Mouse (Mus musculus): ENCODE data around the gene Klk12.

Klk12 gene

DNA sequence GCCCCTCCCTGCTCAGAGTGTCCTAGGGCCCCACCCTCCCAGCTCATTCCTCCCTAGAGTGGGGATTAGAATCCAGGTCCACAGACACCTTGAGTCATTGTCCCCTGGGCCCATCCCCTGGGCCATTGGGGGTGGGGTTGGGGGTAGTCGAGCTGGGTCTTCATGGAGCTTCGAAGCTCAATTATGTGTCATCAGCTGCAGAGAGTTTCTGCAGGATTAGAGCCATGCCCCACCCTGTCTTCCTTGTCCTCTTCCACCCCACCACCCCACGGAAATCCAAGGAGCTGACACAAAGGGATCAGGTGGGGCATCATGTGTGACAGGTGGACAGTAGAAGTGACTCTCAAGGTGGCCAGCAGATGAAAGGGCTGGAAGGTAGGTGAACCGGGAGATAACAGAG is at the start of gene Klk12:
Klk12 (plus strand) TSS at position 301 of the 400 bp plus-strand sequence.
- DNase-seq (ENCODE audit: low spot score), result no peak

DNA sequence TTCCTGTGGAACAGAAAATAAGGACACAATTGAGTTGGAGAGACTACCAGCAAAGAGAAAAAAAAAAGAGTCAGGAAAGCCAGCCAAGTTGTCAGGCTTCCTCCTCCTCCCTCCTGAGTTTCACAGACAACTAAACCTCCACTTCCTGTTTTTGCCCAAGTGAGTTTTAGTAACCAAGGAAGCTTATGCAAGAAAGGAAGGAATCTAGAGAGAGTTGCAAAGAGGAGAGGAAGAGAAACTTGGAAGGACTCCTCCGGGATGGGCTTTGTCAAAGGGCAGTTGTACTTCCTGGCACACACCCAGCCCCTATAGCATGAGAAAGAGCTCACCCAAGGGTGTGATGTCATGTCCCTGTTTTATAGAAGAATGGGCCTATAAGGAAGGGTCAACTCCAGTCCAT is 20.9 kb upstream of the Klk12 start:
- peak; percentile 16 for DNase-seq (ENCODE audit: low spot score)

DNA sequence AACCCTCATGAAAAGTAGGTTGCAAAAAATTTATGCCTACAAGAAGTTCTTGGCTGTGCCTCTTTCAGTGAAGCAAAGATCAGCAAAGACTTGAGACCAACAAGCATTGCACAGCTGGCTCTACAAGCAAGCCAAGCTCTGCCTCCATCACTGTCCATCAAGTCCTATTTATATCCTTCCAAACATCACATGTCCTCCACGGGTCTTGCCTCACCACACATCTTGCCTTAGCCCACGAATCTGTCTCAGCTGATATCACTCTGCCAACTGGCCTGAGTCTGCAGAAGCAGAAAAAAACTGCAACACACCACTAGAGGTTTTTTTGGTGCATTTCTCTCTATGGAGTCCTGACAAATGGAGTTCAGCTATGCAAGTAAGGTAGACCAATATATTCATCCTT is 15.9 kb upstream of the Klk12 start:
- DNase-seq (ENCODE audit: low spot score), result peak; percentile 18

DNA sequence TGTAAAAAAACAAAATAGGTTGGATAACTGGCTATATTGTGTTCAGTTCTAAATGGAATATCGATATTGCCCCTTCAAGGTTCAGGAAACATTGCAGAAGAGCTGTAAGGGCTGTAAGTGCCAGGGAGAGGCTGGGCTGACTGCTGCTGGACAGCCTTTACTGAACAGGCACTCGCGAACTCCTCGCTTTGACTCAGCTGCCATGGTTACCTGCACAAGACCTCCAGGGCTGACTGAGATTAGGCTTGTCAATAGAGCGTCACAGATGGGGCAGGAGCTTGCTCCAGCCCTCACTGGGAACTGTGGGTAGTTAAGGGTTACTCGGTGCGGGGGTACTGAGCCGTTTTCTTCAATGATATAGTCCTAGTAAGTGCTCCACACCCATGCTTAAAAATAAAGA is 2.2 kb upstream of the Klk12 start:
- DNase-seq (ENCODE audit: low spot score), result no peak

DNA sequence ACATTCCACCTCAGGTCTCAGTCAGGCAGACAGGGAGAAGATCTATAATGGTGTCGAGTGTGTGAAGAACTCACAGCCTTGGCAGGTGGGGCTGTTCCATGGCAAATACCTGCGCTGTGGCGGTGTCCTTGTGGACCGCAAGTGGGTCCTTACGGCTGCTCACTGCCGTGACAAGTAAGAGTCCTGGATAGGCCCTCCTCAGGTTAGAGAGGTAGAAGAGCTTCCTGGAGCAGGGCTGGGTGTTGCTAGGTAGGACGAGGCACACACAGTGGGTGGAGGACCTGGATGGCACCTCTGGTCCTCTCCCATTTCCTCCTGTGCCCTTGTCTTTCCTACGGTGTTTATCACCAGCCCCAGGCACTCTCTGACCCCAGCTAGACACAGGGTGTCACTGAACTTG is 939 bp downstream of the Klk12 start:
- DNase-seq (ENCODE audit: low spot score), result no peak

DNA sequence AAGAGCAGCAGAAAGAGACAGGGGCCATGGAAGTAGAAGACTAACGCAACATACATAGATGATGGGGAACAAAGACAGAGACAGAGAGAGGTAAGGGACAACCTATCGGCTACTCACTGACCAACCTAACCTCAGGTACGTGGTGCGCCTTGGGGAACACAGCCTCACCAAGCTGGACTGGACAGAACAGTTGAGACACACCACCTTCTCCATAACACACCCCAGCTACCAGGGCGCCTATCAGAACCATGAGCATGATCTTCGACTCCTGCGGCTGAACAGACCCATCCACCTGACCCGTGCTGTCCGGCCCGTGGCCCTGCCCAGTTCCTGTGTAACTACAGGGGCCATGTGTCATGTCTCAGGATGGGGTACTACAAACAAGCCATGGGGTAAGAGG is 2.0 kb downstream of the Klk12 start:
- DNase-seq (ENCODE audit: low spot score), result no peak

DNA sequence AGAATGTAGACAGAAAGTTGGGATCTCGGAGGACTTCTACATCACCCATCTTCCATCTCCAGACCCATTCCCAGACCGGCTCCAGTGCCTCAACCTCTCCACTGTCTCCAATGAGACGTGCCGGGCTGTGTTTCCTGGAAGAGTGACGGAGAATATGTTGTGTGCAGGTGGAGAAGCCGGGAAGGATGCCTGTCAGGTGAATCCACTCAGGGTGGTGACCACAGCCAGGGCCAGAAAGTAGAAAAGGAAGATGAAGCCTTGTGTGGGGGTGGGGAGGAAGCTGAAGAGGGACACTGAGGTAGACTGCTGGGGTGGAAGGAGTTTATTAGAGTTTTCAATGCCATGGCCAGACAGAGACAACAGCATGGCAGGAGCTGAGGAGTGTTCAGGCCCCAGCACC is 3.2 kb downstream of the Klk12 start:
- no peak for DNase-seq (ENCODE audit: low spot score)

DNA sequence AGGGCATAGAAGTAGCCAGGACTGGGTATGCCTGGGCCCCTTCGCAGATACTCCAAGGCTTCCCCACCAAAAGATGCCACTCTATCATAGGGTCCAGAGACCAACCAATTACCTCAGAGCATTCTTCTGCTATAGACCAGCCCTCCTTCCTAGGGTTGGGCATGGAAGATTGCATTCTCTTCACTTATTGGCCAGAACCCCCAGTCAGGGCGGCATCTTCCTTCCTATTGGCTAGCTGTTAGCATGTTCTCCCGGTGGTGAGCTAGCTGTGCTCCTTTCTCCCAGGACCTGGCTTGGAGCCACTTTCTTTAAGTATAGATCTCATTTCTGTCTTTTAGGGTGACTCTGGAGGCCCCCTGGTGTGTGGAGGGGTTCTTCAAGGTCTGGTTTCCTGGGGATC is 4.2 kb downstream of the Klk12 start:
- no peak for DNase-seq (ENCODE audit: low spot score)

DNA sequence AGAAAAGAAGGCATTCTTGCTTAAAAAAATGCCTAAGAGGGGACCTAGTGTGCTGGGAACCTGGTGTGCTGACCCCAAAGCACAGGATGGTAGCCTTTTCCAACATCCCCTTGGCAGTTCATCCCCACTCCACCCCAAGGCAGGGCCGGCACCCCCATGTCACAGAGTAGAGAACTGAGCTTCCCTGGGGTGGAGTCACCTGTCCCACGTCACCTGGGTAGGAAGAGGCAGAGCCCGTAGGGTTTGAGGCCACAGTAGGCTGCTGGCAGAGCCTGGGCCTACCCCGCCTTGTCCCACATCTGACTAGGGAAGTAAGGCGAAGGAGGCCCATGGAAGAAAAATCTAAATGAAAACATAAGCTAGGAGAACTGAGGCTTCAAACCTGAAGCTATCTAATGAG is 5.7 kb downstream of the Klk12 start, which contains the start of gene Klk11:
Klk11 (plus strand) TSS at position 241 of the 400 bp plus-strand sequence.
- DNase-seq (ENCODE audit: low spot score), result no peak

DNA sequence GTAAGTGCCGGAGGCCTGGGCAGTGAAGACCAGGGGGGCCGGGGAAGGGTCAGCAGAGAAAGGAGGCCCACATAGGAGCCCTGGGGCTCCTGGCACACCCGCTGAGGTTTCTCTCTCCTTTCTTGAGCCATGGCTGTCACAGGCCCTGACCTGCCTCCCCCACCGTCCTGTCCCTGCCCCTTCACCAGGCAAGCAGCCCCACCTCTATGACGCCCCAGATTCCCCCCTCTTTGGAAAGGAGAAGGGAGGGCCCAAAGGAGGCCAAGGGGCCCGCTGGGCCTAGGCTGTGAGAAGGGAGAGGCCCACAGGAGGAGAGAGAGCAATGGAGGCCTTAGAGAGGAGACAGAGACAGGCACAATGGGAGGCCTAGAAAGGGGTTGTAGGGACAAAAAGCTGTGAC is 6.1 kb downstream of the Klk12 start:
- peak; percentile 8 for DNase-seq (ENCODE audit: low spot score)

DNA sequence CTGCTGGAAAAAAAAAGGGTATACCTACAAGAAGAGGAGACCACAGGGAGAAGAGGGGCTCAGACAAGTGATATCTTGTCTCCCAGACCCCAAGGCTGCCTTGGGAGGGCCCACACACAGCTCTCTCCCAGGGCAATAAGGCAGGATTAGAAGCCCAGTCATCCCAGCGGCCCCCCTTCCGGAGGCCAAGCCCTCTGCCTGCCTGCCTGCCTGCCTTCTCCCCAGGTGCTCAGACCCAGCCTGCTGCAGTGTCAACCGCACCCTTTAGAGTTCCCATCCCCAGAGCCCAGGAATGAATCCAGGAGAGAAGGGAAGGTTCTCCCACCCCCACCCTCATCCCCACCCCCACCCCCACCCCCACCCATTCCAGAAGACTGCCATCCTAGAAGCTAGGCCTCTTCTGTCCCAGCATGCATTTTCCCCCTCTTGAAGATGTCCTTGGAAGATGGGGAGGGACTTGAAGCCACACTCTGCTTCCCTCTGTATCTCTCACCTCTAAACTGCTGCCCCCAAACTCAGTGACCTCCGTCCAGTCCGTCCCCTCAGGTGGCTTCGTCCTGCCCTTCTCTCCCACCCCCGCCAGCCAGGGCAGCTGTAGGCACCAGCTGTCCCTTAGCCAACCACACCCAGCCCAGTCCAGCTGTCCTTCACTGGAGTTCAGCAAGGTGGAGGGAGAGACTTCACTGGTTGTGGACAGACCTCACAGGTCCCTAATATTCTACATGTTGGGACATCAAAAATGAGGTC is 6.8 kb downstream of the Klk12 start:
- no peak for DNase-seq (ENCODE audit: low spot score)

DNA sequence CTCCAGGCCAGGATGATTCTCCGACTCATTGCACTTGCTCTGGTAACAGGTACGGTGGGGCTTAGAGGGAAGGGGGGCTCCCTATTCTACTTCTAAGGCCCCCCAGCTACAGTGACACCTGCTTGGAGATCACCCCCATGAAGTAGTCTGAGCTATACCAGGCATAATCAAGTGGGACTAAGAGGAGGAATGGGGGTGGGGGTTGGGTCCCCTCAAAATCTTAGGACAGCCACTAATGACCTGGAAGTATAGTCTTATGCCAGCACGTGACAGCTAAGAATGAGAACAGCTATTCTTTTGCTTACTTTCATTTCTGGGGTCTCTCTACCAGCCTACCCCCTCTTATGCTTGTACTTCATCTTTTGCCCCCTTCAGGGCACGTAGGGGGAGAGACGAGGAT is 7.8 kb downstream of the Klk12 start:
- DNase-seq (ENCODE audit: low spot score), result no peak

DNA sequence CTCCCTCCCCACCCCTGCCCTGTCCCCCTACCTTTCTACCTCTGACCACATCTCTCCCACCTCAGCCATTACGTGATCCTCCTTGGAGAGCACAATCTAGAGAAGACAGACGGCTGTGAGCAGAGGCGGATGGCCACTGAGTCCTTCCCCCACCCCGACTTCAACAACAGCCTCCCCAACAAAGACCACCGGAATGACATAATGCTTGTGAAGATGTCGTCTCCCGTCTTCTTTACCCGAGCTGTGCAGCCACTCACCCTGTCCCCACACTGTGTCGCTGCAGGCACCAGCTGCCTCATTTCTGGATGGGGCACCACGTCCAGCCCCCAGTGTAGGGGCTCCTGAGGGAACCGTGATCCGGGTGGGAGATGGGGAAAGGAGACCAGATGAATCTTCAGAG is 8.7 kb downstream of the Klk12 start:
- no peak for DNase-seq (ENCODE audit: low spot score)

DNA sequence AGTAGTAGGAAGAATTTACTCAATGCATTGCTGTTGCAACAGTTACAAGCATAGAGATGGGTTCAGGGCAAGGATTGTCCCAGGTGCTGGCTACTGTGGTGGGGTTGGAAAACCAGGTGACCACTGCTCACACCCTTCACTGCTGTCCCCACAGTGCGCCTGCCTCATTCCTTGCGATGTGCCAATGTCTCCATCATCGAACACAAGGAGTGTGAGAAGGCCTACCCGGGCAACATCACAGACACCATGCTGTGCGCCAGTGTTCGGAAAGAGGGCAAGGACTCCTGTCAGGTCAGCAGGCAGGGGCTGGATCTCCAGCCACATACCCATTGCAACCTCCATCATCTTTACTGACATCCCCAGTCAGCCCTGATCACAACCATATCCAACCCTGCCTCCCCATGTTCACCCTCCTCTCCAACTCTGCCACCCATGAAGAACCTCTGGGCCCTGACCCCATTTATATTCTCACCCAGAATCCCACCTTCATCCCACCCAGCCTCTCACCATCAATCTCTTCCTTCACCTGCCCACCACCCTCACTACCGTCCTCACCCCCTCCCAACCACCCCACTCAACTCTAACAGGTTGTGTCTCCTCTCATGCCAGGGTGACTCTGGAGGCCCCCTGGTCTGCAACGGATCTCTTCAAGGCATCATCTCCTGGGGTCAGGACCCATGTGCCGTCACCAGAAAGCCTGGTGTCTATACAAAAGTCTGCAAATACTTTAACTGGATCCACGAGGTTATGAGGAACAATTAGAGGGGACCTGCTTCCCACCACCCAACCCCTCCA is 9.7 kb downstream of the Klk12 start:
- DNase-seq (ENCODE audit: low spot score), result no peak

DNA sequence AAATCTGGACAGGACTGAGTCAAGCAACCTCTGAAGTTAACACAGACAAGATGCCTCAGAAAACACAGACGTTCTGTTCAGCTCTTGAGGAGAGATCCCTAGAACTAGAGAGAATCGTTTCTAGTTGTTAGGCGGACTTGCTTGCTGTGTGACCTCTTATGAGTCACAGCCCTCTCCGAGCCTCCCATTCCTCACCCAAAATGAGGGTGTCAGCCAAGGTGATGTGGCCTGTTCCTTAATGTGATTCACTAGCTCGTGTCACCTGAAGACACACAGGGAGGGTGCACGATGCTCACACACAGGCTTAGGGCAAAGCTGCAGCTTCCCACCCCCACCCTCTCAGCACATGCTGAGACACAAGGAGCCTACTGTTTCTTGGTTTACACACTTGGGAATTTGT is 11.5 kb downstream of the Klk12 start:
- no peak for DNase-seq (ENCODE audit: low spot score)

DNA sequence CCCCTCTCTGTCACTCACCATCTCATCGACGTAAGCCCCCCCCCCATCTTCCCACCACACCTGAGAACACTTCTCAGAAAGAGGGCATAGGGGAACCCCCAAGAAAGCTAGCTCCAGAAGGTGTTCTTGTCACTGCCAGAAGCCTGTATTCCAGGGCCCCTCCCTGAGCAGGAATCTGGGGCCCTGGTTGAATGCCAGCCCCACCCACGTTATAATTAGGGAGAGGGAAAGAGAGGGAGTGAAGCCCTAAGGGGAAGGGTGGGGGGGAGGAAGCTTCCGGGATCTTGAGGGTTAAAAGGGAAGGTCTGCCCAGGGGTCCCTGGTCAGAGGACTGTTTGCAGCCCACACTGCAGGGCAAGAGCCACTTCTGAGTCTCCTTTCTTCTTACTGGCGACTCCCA is 12.0 kb downstream of the Klk12 start, which contains the start of gene Klk10:
Klk10 (plus strand) TSS at position 290 of the 400 bp plus-strand sequence.
- DNase-seq (ENCODE audit: low spot score), result no peak

DNA sequence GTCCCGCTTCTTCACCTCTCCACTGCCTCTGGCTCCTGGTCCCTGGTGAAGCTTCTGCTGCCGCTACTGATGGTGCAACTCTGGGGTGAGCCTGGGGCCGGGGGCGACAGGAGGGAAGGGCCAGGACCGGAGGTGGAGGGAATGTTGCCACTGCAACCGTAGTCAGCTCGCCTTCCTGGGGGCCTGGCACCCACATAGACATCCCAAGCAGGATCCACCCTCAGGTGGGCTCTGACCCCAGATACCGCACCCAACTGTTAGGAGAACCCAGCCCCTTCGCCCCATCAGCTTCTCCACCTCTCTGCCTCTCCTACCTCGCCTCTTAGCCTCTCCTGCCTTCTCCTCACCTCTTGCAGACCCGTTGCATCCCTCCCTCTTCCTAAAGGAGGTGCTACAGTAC is 12.8 kb downstream of the Klk12 start:
- no peak for DNase-seq (ENCODE audit: low spot score)

DNA sequence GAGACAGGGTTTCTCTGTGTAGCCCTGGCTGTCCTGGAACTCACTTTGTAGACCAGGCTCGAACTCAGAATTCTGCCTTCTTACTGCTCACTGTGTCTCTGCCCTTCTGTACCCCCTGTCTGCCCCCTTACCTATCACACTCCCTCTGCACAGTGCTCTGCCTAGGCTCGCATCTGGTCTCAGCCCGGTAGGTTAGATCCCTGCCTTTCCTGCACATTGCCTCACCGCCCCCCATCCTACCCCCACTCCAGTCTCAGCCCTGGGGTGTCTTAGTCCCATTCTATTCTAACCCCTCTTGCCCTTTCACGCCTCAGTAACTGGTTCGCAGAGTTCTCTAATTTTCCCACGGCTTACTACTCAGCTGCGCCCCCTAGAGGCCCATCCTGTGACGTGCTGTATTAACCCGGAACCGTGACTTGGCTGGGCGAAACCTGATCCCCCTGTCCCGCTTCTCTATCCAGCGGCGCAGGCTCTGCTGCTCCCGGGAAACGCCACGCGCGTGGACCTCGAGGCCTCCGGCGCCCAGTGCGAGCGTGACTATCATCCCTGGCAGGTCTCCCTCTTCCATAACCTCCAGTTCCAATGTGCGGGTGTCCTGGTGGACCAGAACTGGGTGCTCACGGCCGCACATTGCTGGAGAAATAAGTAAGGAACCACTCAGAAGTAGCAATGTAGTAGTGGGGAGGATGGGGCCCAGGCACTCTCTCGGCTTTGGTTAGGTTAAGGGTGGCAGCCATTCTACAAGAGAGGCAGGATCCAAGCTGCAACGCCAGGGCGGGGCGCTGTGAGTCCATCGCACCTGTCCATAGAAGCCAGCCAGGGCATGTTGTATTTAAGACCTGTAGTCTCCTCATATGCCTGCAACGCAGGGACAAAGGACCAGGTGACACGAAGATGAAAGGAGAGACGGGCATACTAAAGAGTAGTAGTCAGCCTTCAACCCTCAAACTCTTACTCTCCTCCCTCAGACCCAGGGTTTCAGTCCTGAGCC is 13.9 kb downstream of the Klk12 start:
- peak; percentile 18 for DNase-seq (ENCODE audit: low spot score)

DNA sequence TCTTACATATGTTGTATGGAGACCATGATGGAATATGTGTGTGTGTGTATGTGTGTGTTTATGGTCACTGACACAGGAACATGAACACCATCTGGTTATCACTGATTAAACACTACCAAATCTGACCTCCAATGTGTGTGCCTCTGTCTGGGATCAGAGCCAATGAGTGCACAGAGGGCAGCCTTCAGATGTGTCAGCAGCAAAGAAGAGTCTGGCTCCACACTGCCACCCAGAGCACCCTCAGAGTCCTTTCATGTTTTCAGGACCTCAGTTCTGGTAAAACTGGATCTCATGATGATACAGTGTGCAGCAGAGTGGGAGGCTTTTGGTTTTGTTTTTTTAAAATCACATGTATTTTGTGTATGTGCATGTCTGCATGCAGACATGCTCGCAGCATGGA is 16.6 kb downstream of the Klk12 start:
- DNase-seq (ENCODE audit: low spot score), result peak; percentile 78

DNA sequence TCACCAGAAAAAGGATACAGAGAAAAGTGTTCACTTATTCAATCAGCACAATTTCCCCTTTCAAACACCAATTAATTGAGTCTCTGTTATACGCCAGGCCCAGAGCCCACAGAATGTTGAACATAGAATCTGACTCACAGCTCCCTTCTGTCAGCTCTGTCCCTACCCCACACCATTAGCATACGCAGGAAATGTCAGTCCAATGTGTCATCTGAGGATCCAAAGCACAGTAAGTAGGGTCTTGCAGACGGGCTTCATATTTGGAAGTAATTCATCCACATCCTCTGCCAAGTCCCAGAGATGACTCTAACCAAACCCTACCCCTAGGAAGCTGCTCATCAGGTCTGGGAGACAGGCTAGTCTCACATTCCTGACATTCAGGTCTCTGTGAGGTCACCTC is 19.4 kb downstream of the Klk12 start:
- DNase-seq (ENCODE audit: low spot score), result no peak

DNA sequence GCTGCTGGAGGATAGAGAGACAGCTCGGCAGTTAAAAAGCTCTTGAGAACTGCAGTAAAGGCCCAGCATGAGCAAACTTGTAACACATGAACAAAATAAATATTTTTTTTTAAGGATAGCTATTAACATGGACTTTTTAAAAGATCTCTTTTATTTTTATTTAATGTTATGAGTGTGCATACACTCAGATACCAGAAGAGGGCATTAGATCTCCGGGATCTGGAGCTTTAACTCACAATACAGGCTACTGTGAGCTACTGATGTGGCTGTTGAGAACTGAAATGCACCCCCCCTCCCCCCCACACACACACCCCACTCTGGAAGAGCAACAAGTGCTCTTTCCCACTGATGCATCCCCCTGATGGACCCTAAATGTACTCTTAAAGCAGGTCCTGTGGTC is 20.6 kb downstream of the Klk12 start:
- no peak for DNase-seq (ENCODE audit: low spot score)

DNA sequence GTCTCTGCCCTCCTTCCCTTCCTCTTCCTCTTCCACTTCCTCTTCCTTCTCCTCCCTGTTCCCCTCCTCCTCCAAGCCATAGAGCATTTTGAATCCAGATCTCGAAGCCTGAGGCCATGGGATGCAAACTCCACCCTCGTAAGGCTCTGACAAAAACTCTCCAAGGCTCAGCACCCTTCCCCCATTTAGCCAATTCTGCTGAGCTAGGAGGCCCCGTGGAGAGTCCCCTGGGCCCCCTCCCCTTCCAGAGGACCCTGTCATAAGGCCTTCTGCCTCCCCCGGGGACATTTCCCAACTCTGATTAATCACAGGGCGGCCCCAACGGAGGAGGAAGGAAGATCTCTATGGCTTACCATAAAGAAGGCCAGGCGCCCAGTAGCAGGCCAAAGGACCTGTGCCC is 22.9 kb downstream of the Klk12 start, which contains the start of gene Klk9:
Klk9 (plus strand) TSS at position 301 of the 400 bp plus-strand sequence.
- DNase-seq (ENCODE audit: low spot score), result no peak
